Mouse (Mus musculus): ENCODE measurements around the gene Wwp2. TPM values are rescaled to one million over a fixed set of nuclear protein-coding genes. Genes with fewer than 3 reads are reported as not detected.

Wwp2 gene
- polyA plus RNA-seq, 1 experiment = 109 TPM

GRCm38 (mm10) chr8:107541369-107541768 is 105.2 kb downstream of the Wwp2 start:
- H3K27me3 ChIP-seq (ENCODE audit: control insufficient read depth, insufficient read depth, low read length) = no peaks in the 10 kb centered on the region
- H3K27ac ChIP-seq (ENCODE audit: control insufficient read depth, insufficient read depth, low read depth, low read length) = no peak overlapping the region
- H3K36me3 ChIP-seq (ENCODE audit: control insufficient read depth, insufficient read depth, low read length) = no peaks in the 10 kb centered on the region
- no peak for TF ChIP-seq POLR2A (IDR thresholded peaks at IDR 0.05; ENCODE audit: control insufficient read depth, low read depth, low read length)
- no peaks in the 10 kb centered on the region for H3K4me1 ChIP-seq (ENCODE audit: control insufficient read depth, insufficient read depth, low read length)
- H3K4me3 ChIP-seq (ENCODE audit: control insufficient read depth, low read depth, low read length) = peak overlapping the region; percentile 39

- no peak overlapping the region for H3K27ac ChIP-seq (ENCODE audit: control insufficient read depth, insufficient read depth, low read depth, low read length)
- no peaks in the 10 kb centered on the region for H3K36me3 ChIP-seq (ENCODE audit: control insufficient read depth, insufficient read depth, low read length)
- no peaks in the 10 kb centered on the region for H3K4me1 ChIP-seq (ENCODE audit: control insufficient read depth, insufficient read depth, low read length)
- no peak overlapping the region for H3K4me3 ChIP-seq (ENCODE audit: control insufficient read depth, low read depth, low read length)
- TF ChIP-seq POLR2A (IDR thresholded peaks at IDR 0.05; ENCODE audit: control insufficient read depth, low read depth, low read length) (no peak), CTCF (IDR thresholded peaks at IDR 0.05; ENCODE audit: control insufficient read depth, insufficient read depth, insufficient replicate concordance, low read depth, low read length) (no peak)
- H3K27me3 ChIP-seq (ENCODE audit: control insufficient read depth, insufficient read depth, low read length) = no peaks in the 10 kb centered on the region
These were observed 106.0 kb downstream of the Wwp2 start for GRCm38 (mm10) chr8:107542151-107542550.

- H3K4me3 ChIP-seq (ENCODE audit: control insufficient read depth, low read depth, low read length) = no peak overlapping the region
- TF ChIP-seq POLR2A (IDR thresholded peaks at IDR 0.05; ENCODE audit: control insufficient read depth, low read depth, low read length) (no peak), CTCF (IDR thresholded peaks at IDR 0.05; ENCODE audit: control insufficient read depth, insufficient read depth, insufficient replicate concordance, low read depth, low read length) (no peak)
- no peaks in the 10 kb centered on the region for H3K36me3 ChIP-seq (ENCODE audit: control insufficient read depth, insufficient read depth, low read length)
- H3K4me1 ChIP-seq (ENCODE audit: control insufficient read depth, insufficient read depth, low read length) = no peaks in the 10 kb centered on the region
- no peak overlapping the region for H3K27ac ChIP-seq (ENCODE audit: control insufficient read depth, insufficient read depth, low read depth, low read length)
- H3K27me3 ChIP-seq (ENCODE audit: control insufficient read depth, insufficient read depth, low read length) = no peaks in the 10 kb centered on the region
These were observed 107.5 kb downstream of the Wwp2 start for GRCm38 (mm10) chr8:107543714-107544113.

GRCm38 (mm10) chr8:107544211-107544610 is 108.0 kb downstream of the Wwp2 start:
- Histone ChIP-seq H3K27ac (ENCODE audit: control insufficient read depth, insufficient read depth, low read depth, low read length) (no peak overlapping the region), H3K36me3 (ENCODE audit: control insufficient read depth, insufficient read depth, low read length) (no peaks in the 10 kb centered on the region), H3K4me3 (ENCODE audit: control insufficient read depth, low read depth, low read length) (no peak overlapping the region), H3K4me1 (ENCODE audit: control insufficient read depth, insufficient read depth, low read length) (no peaks in the 10 kb centered on the region), H3K27me3 (ENCODE audit: control insufficient read depth, insufficient read depth, low read length) (no peaks in the 10 kb centered on the region)
- TF ChIP-seq CTCF (IDR thresholded peaks at IDR 0.05; ENCODE audit: control insufficient read depth, insufficient read depth, insufficient replicate concordance, low read depth, low read length) = no peak
- no peak for TF ChIP-seq POLR2A (IDR thresholded peaks at IDR 0.05; ENCODE audit: control insufficient read depth, low read depth, low read length)

- TF ChIP-seq CTCF (IDR thresholded peaks at IDR 0.05; ENCODE audit: control insufficient read depth, insufficient read depth, insufficient replicate concordance, low read depth, low read length) (no peak), POLR2A (IDR thresholded peaks at IDR 0.05; ENCODE audit: control insufficient read depth, low read depth, low read length) (no peak)
These were observed 108.5 kb downstream of the Wwp2 start for GRCm38 (mm10) chr8:107544651-107545174.

GRCm38 (mm10) chr8:107545621-107546152 is 109.5 kb downstream of the Wwp2 start:
- TF ChIP-seq POLR2A (IDR thresholded peaks at IDR 0.05; ENCODE audit: control insufficient read depth, low read depth, low read length) (no peak), CTCF (IDR thresholded peaks at IDR 0.05; ENCODE audit: control insufficient read depth, insufficient read depth, insufficient replicate concordance, low read depth, low read length) (no peak)
- no peak overlapping the region for H3K27ac ChIP-seq (ENCODE audit: control insufficient read depth, insufficient read depth, low read depth, low read length)
- no peaks in the 10 kb centered on the region for H3K4me1 ChIP-seq (ENCODE audit: control insufficient read depth, insufficient read depth, low read length)
- H3K4me3 ChIP-seq (ENCODE audit: control insufficient read depth, low read depth, low read length) = no peak overlapping the region
- H3K36me3 ChIP-seq (ENCODE audit: control insufficient read depth, insufficient read depth, low read length) = no peaks in the 10 kb centered on the region
- H3K27me3 ChIP-seq (ENCODE audit: control insufficient read depth, insufficient read depth, low read length) = no peaks in the 10 kb centered on the region

More at GRCm38 (mm10) chr8:107544651-107545174, 108.5 kb downstream of the Wwp2 start:
- H3K36me3 ChIP-seq (ENCODE audit: control insufficient read depth, insufficient read depth, low read length) = no peaks in the 10 kb centered on the region
- no peak overlapping the region for H3K27ac ChIP-seq (ENCODE audit: control insufficient read depth, insufficient read depth, low read depth, low read length)
- H3K4me1 ChIP-seq (ENCODE audit: control insufficient read depth, insufficient read depth, low read length) = no peaks in the 10 kb centered on the region
- no peaks in the 10 kb centered on the region for H3K27me3 ChIP-seq (ENCODE audit: control insufficient read depth, insufficient read depth, low read length)
- H3K4me3 ChIP-seq (ENCODE audit: control insufficient read depth, low read depth, low read length) = no peak overlapping the region

GRCm38 (mm10) chr8:107546154-107546553 is 110.0 kb downstream of the Wwp2 start:
- no peaks in the 10 kb centered on the region for H3K27me3 ChIP-seq (ENCODE audit: control insufficient read depth, insufficient read depth, low read length)
- no peaks in the 10 kb centered on the region for H3K4me1 ChIP-seq (ENCODE audit: control insufficient read depth, insufficient read depth, low read length)
- H3K36me3 ChIP-seq (ENCODE audit: control insufficient read depth, insufficient read depth, low read length) = no peaks in the 10 kb centered on the region
- TF ChIP-seq CTCF (IDR thresholded peaks at IDR 0.05; ENCODE audit: control insufficient read depth, insufficient read depth, insufficient replicate concordance, low read depth, low read length) = no peak
- TF ChIP-seq POLR2A (IDR thresholded peaks at IDR 0.05; ENCODE audit: control insufficient read depth, low read depth, low read length) = no peak
- H3K4me3 ChIP-seq (ENCODE audit: control insufficient read depth, low read depth, low read length) = no peak overlapping the region
- H3K27ac ChIP-seq (ENCODE audit: control insufficient read depth, insufficient read depth, low read depth, low read length) = no peak overlapping the region
